Mouse (Mus musculus) myocyte (in vitro differentiated cells): ENCODE results near the gene Sox5.

Experiments used
- CEBPB ChIP-seq: IDR thresholded peaks from 2 replicates; pipeline ENCODE4 v1.6.1; 2011; ENCODE audit warnings: mild to moderate bottlenecking, moderate library complexity; ENCODE audit not compliant: poor library complexity, insufficient read depth, severe bottlenecking
- MAX ChIP-seq: IDR thresholded peaks from one replicate; pipeline ENCODE4 v1.6.1; 2011; ENCODE audit warnings: low read depth, mild to moderate bottlenecking, control low read depth
- MYOD1 ChIP-seq, 3 experiments: IDR thresholded peaks; one replicate each; pipeline ENCODE4 v1.6.1; 2011; ENCODE audit warnings: control low read depth in 2 of 3, low read depth in 2 of 3, mild to moderate bottlenecking in 2 of 3, moderate library complexity in 1 of 3; ENCODE audit not compliant: insufficient read length in 2 of 3, control insufficient read depth in 1 of 3
- MYOG ChIP-seq, 3 experiments: IDR thresholded peaks; one replicate each; pipeline ENCODE4 v1.6.1; 2011; ENCODE audit warnings: control low read depth in 2 of 3, low read depth in 2 of 3, mild to moderate bottlenecking in 2 of 3; ENCODE audit not compliant: insufficient read length in 2 of 3, control insufficient read depth in 1 of 3, insufficient read depth in 1 of 3
- POLR2A ChIP-seq: IDR thresholded peaks from one replicate; pipeline ENCODE4 v1.6.1; 2011; ENCODE audit warnings: low read depth, mild to moderate bottlenecking, control low read depth, moderate library complexity; ENCODE audit not compliant: insufficient read length
- POLR2AphosphoS2 ChIP-seq: IDR thresholded peaks from one replicate; pipeline ENCODE4 v1.6.1; 2011; ENCODE audit warnings: low read depth, control low read depth; ENCODE audit not compliant: insufficient read length
- SRF ChIP-seq: IDR thresholded peaks from one replicate; pipeline ENCODE4 v1.6.1; 2011; ENCODE audit warnings: low read depth; ENCODE audit not compliant: control insufficient read depth, insufficient read length
- TCF12 ChIP-seq: IDR thresholded peaks from one replicate; pipeline ENCODE4 v1.6.1; 2011; ENCODE audit warnings: mild to moderate bottlenecking, control low read depth; ENCODE audit not compliant: poor library complexity, insufficient read depth, severe bottlenecking
- TCF3 ChIP-seq: IDR thresholded peaks from one replicate; pipeline ENCODE4 v1.6.1; 2011; ENCODE audit warnings: low read depth, control low read depth; ENCODE audit not compliant: insufficient read length
- USF1 ChIP-seq: IDR thresholded peaks from one replicate; pipeline ENCODE4 v1.6.1; 2011; ENCODE audit warnings: low read depth, mild to moderate bottlenecking, control low read depth, moderate library complexity

GRCm38 (mm10) chr6:144311754-144312153 is 470.0 kb downstream of the Sox5 start:
- TF ChIP-seq CEBPB: no peak
- TF ChIP-seq SRF: no peak
- TF ChIP-seq POLR2A: no peak
- TF ChIP-seq USF1: no peak
- no peak for TF ChIP-seq TCF3
- no peak for TF ChIP-seq MAX
- TF ChIP-seq POLR2AphosphoS2: no peak
- TF ChIP-seq MYOG (IDR thresholded peaks at IDR 0.05; ENCODE audit: control insufficient read depth in 1 of 3, insufficient read depth in 1 of 3, insufficient read length in 2 of 3, low read depth in 2 of 3): no peak
- no peak for TF ChIP-seq TCF12
- TF ChIP-seq MYOD1 (IDR thresholded peaks at IDR 0.05; ENCODE audit: control insufficient read depth in 1 of 3, insufficient read length in 2 of 3, low read depth in 2 of 3): no peak
